13 mouse cellular contexts compared by ENCODE assay signal in genomic region chr6:52259081-52259790, GRCm38 (mm10). TPM values are rescaled to one million over a fixed set of nuclear protein-coding genes. Genes with fewer than 3 reads are reported as not detected.
A peak's percentile ranks its signal among the peaks of the same experiment; 100 is the strongest.
DNase-seq lines count a peak whose midpoint lies in the region; ATAC-seq lines count a peak whose summit lies in the region.
"Had no signal": no experiment of that assay in that cellular context is flagged by ENCODE, and none has a peak within 500 bp of the region (broad histone marks: within the 10 kb centered on the region; RNA-seq: fewer than 3 reads in every experiment).

No protein-coding gene starts in this region.

- peaks cover 86% of the 10 kb centered on the region for H3K27me3 ChIP-seq in hindbrain, embryonic 12.5 days
- H3K27me3 ChIP-seq in hindbrain, embryonic 11.5 days (ENCODE audit: control insufficient read depth, insufficient read depth, low read length) = peaks cover 87% of the 10 kb centered on the region
- peaks cover 47% of the 10 kb centered on the region for H3K27me3 ChIP-seq in limb, embryonic 12.5 days

- H3K4me3 ChIP-seq in hindbrain, embryonic 12.5 days = 0 out of 2 replicates have a peak overlapping the region, but pooled peaks have one; percentile 16
- no peak overlapping the region for H3K4me3 ChIP-seq in hindbrain, embryonic 11.5 days (ENCODE audit: low read depth, low read length)
- peak overlapping the region; percentile 99 for H3K4me3 ChIP-seq in limb, embryonic 12.5 days (replicated peaks)
- H3K4me3 ChIP-seq: hindbrain, embryonic 15.5 days had no signal

- H3K9me3 ChIP-seq in hindbrain, embryonic 12.5 days (replicated peaks) = no peaks in the 10 kb centered on the region
- H3K9me3 ChIP-seq in hindbrain, embryonic 11.5 days (ENCODE audit: control insufficient read depth, low read length) = no peaks in the 10 kb centered on the region
- H3K9me3 ChIP-seq in limb, embryonic 12.5 days = no peaks in the 10 kb centered on the region
- H3K9me3 ChIP-seq: embryonic facial prominence, embryonic 13.5 days; hindbrain, embryonic 15.5 days had no signal

- no peaks in the 10 kb centered on the region for H3K36me3 ChIP-seq in hindbrain, embryonic 12.5 days
- H3K36me3 ChIP-seq in hindbrain, embryonic 11.5 days (ENCODE audit: control insufficient read depth, insufficient read depth, low read length) = no peaks in the 10 kb centered on the region
- H3K36me3 ChIP-seq in limb, embryonic 12.5 days = peaks cover 3% of the 10 kb centered on the region; the same call in 1 of the 2 replicates
- H3K36me3 ChIP-seq: embryonic facial prominence, embryonic 13.5 days; hindbrain, embryonic 15.5 days had no signal

- 0 out of 2 replicates have a peak overlapping the region, but pooled peaks have one; percentile 41 for H3K4me2 ChIP-seq in hindbrain, embryonic 12.5 days (replicated peaks)
- no peak overlapping the region for H3K4me2 ChIP-seq in hindbrain, embryonic 11.5 days (replicated peaks; ENCODE audit: low read depth, low read length)
- peak overlapping the region; percentile 96 for H3K4me2 ChIP-seq in limb, embryonic 12.5 days

- no peak for DNase-seq in hindbrain, embryonic 11.5 days (ENCODE audit: low spot score)
- peak; percentile 30 to 45 for DNase-seq in B cell, adult 2 months
- peak; percentile 60 for DNase-seq in ES-CJ7 (ENCODE audit: low read depth, low spot score)
- DNase-seq in adrenal gland, adult 8-10 months = no peak
- DNase-seq in left cerebral cortex, adult 8-10 months (ENCODE audit: low spot score in 2 of 2) = no peak
- DNase-seq in MN1 (ENCODE audit: low spot score) = no peak

- peaks cover 9% of the 10 kb centered on the region for H3K4me1 ChIP-seq in hindbrain, embryonic 12.5 days
- peaks cover 8% of the 10 kb centered on the region; the same call in 1 of the 2 replicates for H3K4me1 ChIP-seq in hindbrain, embryonic 11.5 days (replicated peaks; ENCODE audit: control insufficient read depth, insufficient read depth, low read length)
- H3K4me1 ChIP-seq in limb, embryonic 12.5 days (replicated peaks) = peaks cover 14% of the 10 kb centered on the region; the same call in 1 of the 2 replicates

- no peak for ATAC-seq in hindbrain, embryonic 12.5 days (ENCODE audit: low FRiP score)
- ATAC-seq in hindbrain, embryonic 11.5 days (ENCODE audit: low FRiP score) = no peak
- no peak for ATAC-seq in limb, embryonic 12.5 days (ENCODE audit: insufficient number of reproducible peaks, insufficient read depth, low FRiP score, low TSS enrichment, low read depth)

- H3K9ac ChIP-seq in hindbrain, embryonic 12.5 days = no peak overlapping the region
- no peak overlapping the region for H3K9ac ChIP-seq in hindbrain, embryonic 11.5 days (ENCODE audit: low read depth, low read length)
- H3K9ac ChIP-seq in limb, embryonic 12.5 days (replicated peaks) = peak overlapping the region; percentile 99
- H3K9ac ChIP-seq: embryonic facial prominence, embryonic 13.5 days; hindbrain, embryonic 15.5 days; liver, embryonic 14.5 days had no signal

- WGBS in hindbrain, embryonic 12.5 days = under 1% methylated on average over 25 of the region's 25 CpGs
- 1% methylated on average over 24 of the region's 25 CpGs for WGBS in hindbrain, embryonic 11.5 days
- WGBS in limb, embryonic 12.5 days = under 1% methylated on average over 24 of the region's 25 CpGs

- no peak overlapping the region for H3K27ac ChIP-seq in hindbrain, embryonic 12.5 days
- no peak overlapping the region for H3K27ac ChIP-seq in hindbrain, embryonic 11.5 days (ENCODE audit: low read depth, low read length)
- peak overlapping the region; percentile 98 for H3K27ac ChIP-seq in limb, embryonic 12.5 days
- H3K27ac ChIP-seq: embryonic facial prominence, embryonic 13.5 days; hindbrain, embryonic 15.5 days; liver, embryonic 14.5 days had no signal

RNA-seq across cellular contexts. Expression of gene Hoxa13, which starts 1.4 kb away (rescaled TPM):
- not detected in 2 replicates for polyA plus RNA-seq in hindbrain, embryonic 12.5 days (2016; fragmentation: Nextera tagmentation; extraction: Ambion mirVana)
- polyA plus RNA-seq in hindbrain, embryonic 11.5 days (2014; fragmentation: Nextera tagmentation; extraction: Ambion mirVana) = not detected in 2 replicates
- 33.1 and 34.1 TPM in 2 replicates for polyA plus RNA-seq in limb, embryonic 12.5 days (2016; fragmentation: Nextera tagmentation; extraction: Ambion mirVana)
- total RNA-seq in adrenal gland, adult 8-10 months (2022) = not detected
- total RNA-seq in left cerebral cortex, adult 8-10 months (2022) = not detected
- total RNA-seq: layer of hippocampus, postnatal 25 days; megakaryocyte, adult 5-6 weeks had no signal
- polyA plus RNA-seq: embryonic facial prominence, embryonic 13.5 days; hindbrain, embryonic 15.5 days had no signal

RNA-seq across cellular contexts. Expression of gene Hoxa11, which starts 13.6 kb away (rescaled TPM):
- not detected in 2 replicates for polyA plus RNA-seq in hindbrain, embryonic 12.5 days (2016; fragmentation: Nextera tagmentation; extraction: Ambion mirVana)
- not detected in 2 replicates for polyA plus RNA-seq in hindbrain, embryonic 11.5 days (2014; fragmentation: Nextera tagmentation; extraction: Ambion mirVana)
- 88.2 and 96.8 TPM in 2 replicates for polyA plus RNA-seq in limb, embryonic 12.5 days (2016; fragmentation: Nextera tagmentation; extraction: Ambion mirVana)
- not detected for total RNA-seq in adrenal gland, adult 8-10 months (2022)
- not detected for total RNA-seq in left cerebral cortex, adult 8-10 months (2022)
- total RNA-seq: layer of hippocampus, postnatal 25 days; megakaryocyte, adult 5-6 weeks had no signal
- polyA plus RNA-seq: embryonic facial prominence, embryonic 13.5 days; hindbrain, embryonic 15.5 days; liver, embryonic 14.5 days had no signal

RNA-seq across cellular contexts. Expression of gene Hoxa10, which starts 18.6 kb away (rescaled TPM):
- polyA plus RNA-seq in hindbrain, embryonic 12.5 days (2016; fragmentation: Nextera tagmentation; extraction: Ambion mirVana) = not detected in 2 replicates
- not detected in 2 replicates for polyA plus RNA-seq in hindbrain, embryonic 11.5 days (2014; fragmentation: Nextera tagmentation; extraction: Ambion mirVana)
- 272 and 294 TPM in 2 replicates for polyA plus RNA-seq in limb, embryonic 12.5 days (2016; fragmentation: Nextera tagmentation; extraction: Ambion mirVana)
- under 1 TPM in 2 of 4 experiments, not detected in 2; 0.15 to 0.16 TPM for total RNA-seq in adrenal gland, adult 8-10 months (2022)
- total RNA-seq in left cerebral cortex, adult 8-10 months (2022) = not detected
- total RNA-seq: layer of hippocampus, postnatal 25 days had no signal

RNA-seq across cellular contexts. Expression of gene Hoxa9, which starts 28.3 kb away (rescaled TPM):
- 0.12 TPM in 1 of 2 replicates, not detected in the other for polyA plus RNA-seq in hindbrain, embryonic 12.5 days (2016; fragmentation: Nextera tagmentation; extraction: Ambion mirVana)
- polyA plus RNA-seq in hindbrain, embryonic 11.5 days (2014; fragmentation: Nextera tagmentation; extraction: Ambion mirVana) = 0.25 and 1.1 TPM in 2 replicates
- 74.7 and 77.4 TPM in 2 replicates for polyA plus RNA-seq in limb, embryonic 12.5 days (2016; fragmentation: Nextera tagmentation; extraction: Ambion mirVana)
- total RNA-seq in adrenal gland, adult 8-10 months (2022) = under 1 TPM in 3 of 4 experiments, not detected in 1; 0.27 to 0.56 (median 0.55) TPM
- total RNA-seq in left cerebral cortex, adult 8-10 months (2022) = not detected
- total RNA-seq: layer of hippocampus, postnatal 25 days had no signal
- polyA plus RNA-seq: embryonic facial prominence, embryonic 13.5 days had no signal

RNA-seq across cellular contexts. Expression of gene Hoxa7, which starts 37.6 kb away (rescaled TPM):
- polyA plus RNA-seq in hindbrain, embryonic 12.5 days (2016; fragmentation: Nextera tagmentation; extraction: Ambion mirVana) = 0.79 and 1.0 TPM in 2 replicates
- polyA plus RNA-seq in hindbrain, embryonic 11.5 days (2014; fragmentation: Nextera tagmentation; extraction: Ambion mirVana) = 0.34 and 1.9 TPM in 2 replicates
- 11.7 and 13.8 TPM in 2 replicates for polyA plus RNA-seq in limb, embryonic 12.5 days (2016; fragmentation: Nextera tagmentation; extraction: Ambion mirVana)
- 10 to 100 TPM; 12.9 to 27.9 (median 19.1) TPM for total RNA-seq in adrenal gland, adult 8-10 months (2022)
- not detected for total RNA-seq in left cerebral cortex, adult 8-10 months (2022)
- total RNA-seq: layer of hippocampus, postnatal 25 days had no signal
- polyA plus RNA-seq: embryonic facial prominence, embryonic 13.5 days had no signal

Comparison
In these comparisons a context has a peak if more than half of its experiments do, and no peak if none do; other contexts are left out.
1. DNase-seq: peak in B cell, adult 2 months (2 of 2) and ES-CJ7 (single experiment); none in hindbrain, embryonic 11.5 days (single experiment), adrenal gland, adult 8-10 months (single experiment), left cerebral cortex, adult 8-10 months (0 of 2) and MN1 (single experiment).
2. RNA of gene Hoxa13, which starts 1.4 kb away (polyA plus RNA-seq): 33.1 to 34.1 TPM in limb, embryonic 12.5 days; not detected in hindbrain, embryonic 12.5 days and not detected in hindbrain, embryonic 11.5 days; every median in the first group is over 10 times any median in the second.
3. RNA of gene Hoxa11, which starts 13.6 kb away (polyA plus RNA-seq): 88.2 to 96.8 TPM in limb, embryonic 12.5 days; not detected in hindbrain, embryonic 12.5 days and not detected in hindbrain, embryonic 11.5 days; every median in the first group is over 10 times any median in the second.
4. RNA of gene Hoxa10, which starts 18.6 kb away (polyA plus RNA-seq): 272 to 294 TPM in limb, embryonic 12.5 days; not detected in hindbrain, embryonic 12.5 days and not detected in hindbrain, embryonic 11.5 days; every median in the first group is over 100 times any median in the second.